Mouse (Mus musculus) megakaryocyte, embryonic 14.5 days (primary cell): ENCODE measurements at regions not wholly inside any gene's neighbourhood (a gene's known extent, or its start where the extent isn't known, plus 50 kb on each side); places are given as distances from the start of the nearest gene placed in this dataset.

Experiments
- FLI1 ChIP-seq: IDR thresholded peaks from 2 replicates; pipeline ENCODE4 v1.6.1; 2012; ENCODE audit warnings: low read length, inconsistent platforms, mixed read lengths
- GATA1 ChIP-seq: IDR thresholded peaks from 3 replicates; pipeline ENCODE4 v1.6.1; 2012; ENCODE audit warnings: mixed read lengths, low read length, inconsistent platforms, borderline replicate concordance

DNA sequence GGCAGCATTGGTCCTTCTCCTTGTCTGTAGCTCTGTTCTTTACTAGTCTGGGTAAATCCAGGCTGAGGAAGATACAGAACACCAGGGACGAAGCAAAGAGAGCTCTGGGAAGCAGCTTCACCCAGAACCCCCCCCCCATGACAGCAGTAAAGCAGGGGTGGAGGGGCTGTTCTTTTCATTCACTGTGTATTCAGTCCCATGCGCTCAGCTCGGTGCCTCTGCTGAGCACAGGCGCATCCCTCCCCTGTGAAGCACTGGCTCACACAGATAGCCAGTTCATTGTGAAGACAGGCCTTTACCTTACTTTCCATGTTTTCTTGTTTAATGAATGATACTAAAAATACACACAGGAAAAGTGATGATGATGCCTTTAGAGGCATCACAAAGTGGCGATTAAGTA, 338.8 kb upstream of the Igfbp7 start:
- TF ChIP-seq GATA1 (no peak), FLI1 (no peak)
